In genomic region chrX:42033111-42033693, GRCm38 (mm10) we compare ENCODE assay signal across 8 mouse cellular contexts. TPM values are rescaled to one million over a fixed set of nuclear protein-coding genes. Genes with fewer than 3 reads are reported as not detected.
A peak's percentile ranks its signal among the peaks of the same experiment; 100 is the strongest.
DNase-seq lines count a peak whose midpoint lies in the region; ATAC-seq and TF ChIP-seq lines count a peak whose summit lies in the region.

No protein-coding gene starts in this region.

- H3K9me3 ChIP-seq in heart, embryonic 11.5 days (replicated peaks; ENCODE audit: control insufficient read depth, low read length): no peaks in the 10 kb centered on the region
- H3K9me3 ChIP-seq in liver, embryonic 14.5 days (ENCODE audit: control insufficient read depth, low read length): no peaks in the 10 kb centered on the region
- no peaks in the 10 kb centered on the region for H3K9me3 ChIP-seq in neural tube, embryonic 13.5 days

- H3K9ac ChIP-seq in heart, embryonic 11.5 days (ENCODE audit: low read depth, low read length): 0 out of 2 replicates have a peak overlapping the region, but pooled peaks have one; percentile 34
- H3K9ac ChIP-seq in liver, embryonic 14.5 days (replicated peaks): no peak overlapping the region; the same call in 1 of the 2 replicates
- no peak overlapping the region for H3K9ac ChIP-seq in neural tube, embryonic 13.5 days

- ATAC-seq in erythroblast, adult 5-6 weeks (replicated peaks; ENCODE audit: low FRiP score, poor library complexity, severe bottlenecking): peak; percentile 98
- ATAC-seq in heart, embryonic 11.5 days (replicated peaks; ENCODE audit: insufficient number of reproducible peaks, low FRiP score, low TSS enrichment): no peak; the same call in 1 of the 2 replicates
- peak; percentile 74 for ATAC-seq in liver, embryonic 14.5 days (ENCODE audit: insufficient read depth)
- ATAC-seq in neural tube, embryonic 13.5 days (ENCODE audit: low read depth): 0 out of 2 replicates have a peak, but pooled peaks have one; percentile 59

- H3K4me1 ChIP-seq in bone marrow, adult 2 months (ENCODE audit: control insufficient read depth, insufficient read depth, low read length): no peaks in the 10 kb centered on the region
- H3K4me1 ChIP-seq in heart, embryonic 11.5 days (ENCODE audit: control insufficient read depth, insufficient read depth, low read length): no peaks in the 10 kb centered on the region
- no peaks in the 10 kb centered on the region for H3K4me1 ChIP-seq in liver, embryonic 14.5 days (replicated peaks; ENCODE audit: control insufficient read depth in 2 of 2, insufficient read depth in 2 of 2, low read length in 1 of 2)
- no peaks in the 10 kb centered on the region for H3K4me1 ChIP-seq in neural tube, embryonic 13.5 days (replicated peaks)

- TF ChIP-seq POLR2A in bone marrow, adult 2 months (IDR thresholded peaks at IDR 0.05; ENCODE audit: borderline replicate concordance, control insufficient read depth, low read depth, low read length): no peak

- H3K27me3 ChIP-seq in heart, embryonic 11.5 days (ENCODE audit: control insufficient read depth, insufficient read depth, low read length): no peaks in the 10 kb centered on the region
- no peaks in the 10 kb centered on the region for H3K27me3 ChIP-seq in liver, embryonic 14.5 days (ENCODE audit: control insufficient read depth, insufficient read depth, low read length)
- no peaks in the 10 kb centered on the region for H3K27me3 ChIP-seq in neural tube, embryonic 13.5 days

- WGBS in bone marrow, adult 2 months: 40% methylated on average over 8 of the region's 8 CpGs
- 35% methylated on average over 8 of the region's 8 CpGs for WGBS in heart, embryonic 11.5 days (ENCODE audit: insufficient replicate concordance)
- 34% methylated on average over 8 of the region's 8 CpGs for WGBS in liver, embryonic 14.5 days (ENCODE audit: insufficient replicate concordance)
- WGBS in neural tube, embryonic 13.5 days: 34% methylated on average over 8 of the region's 8 CpGs

- peak; percentile 59 for DNase-seq in CD4-positive helper T cell, adult 2 months (ENCODE audit: low read depth, low spot score)
- DNase-seq in kidney, postnatal 25 days: peak; percentile 77 to 81
- DNase-seq in liver, embryonic 14.5 days (ENCODE audit: low read depth in 3 of 3, low spot score in 3 of 3): peak in 1 of 3 experiments; percentile 53
- DNase-seq in testis, postnatal 14 days (ENCODE audit: low spot score): peak; percentile 50

- no peak for TF ChIP-seq EP300 in liver, embryonic 14.5 days (IDR thresholded peaks at IDR 0.05; ENCODE audit: low read depth)

- no peak overlapping the region for H3K4me2 ChIP-seq in heart, embryonic 11.5 days
- H3K4me2 ChIP-seq in liver, embryonic 14.5 days (ENCODE audit: low read depth): peak overlapping the region; percentile 24; the same call in 1 of the 2 replicates
- H3K4me2 ChIP-seq in neural tube, embryonic 13.5 days: no peak overlapping the region

- H3K4me3 ChIP-seq in bone marrow, adult 2 months (replicated peaks; ENCODE audit: control insufficient read depth, low read depth, low read length): no peak overlapping the region
- H3K4me3 ChIP-seq in heart, embryonic 11.5 days (ENCODE audit: low read depth, low read length): no peak overlapping the region
- no peak overlapping the region for H3K4me3 ChIP-seq in liver, embryonic 14.5 days (ENCODE audit: insufficient read depth in 1 of 2, low read depth in 2 of 2, low read length in 2 of 2)
- H3K4me3 ChIP-seq in neural tube, embryonic 13.5 days: no peak overlapping the region

- no peaks in the 10 kb centered on the region for H3K36me3 ChIP-seq in heart, embryonic 11.5 days (ENCODE audit: control insufficient read depth, insufficient read depth, low read length)
- no peaks in the 10 kb centered on the region for H3K36me3 ChIP-seq in liver, embryonic 14.5 days (replicated peaks; ENCODE audit: control insufficient read depth, insufficient read depth, low read depth)
- H3K36me3 ChIP-seq in neural tube, embryonic 13.5 days: no peaks in the 10 kb centered on the region

- peak; percentile 76 for TF ChIP-seq CTCF in bone marrow, adult 2 months (IDR thresholded peaks at IDR 0.05; ENCODE audit: control insufficient read depth, insufficient read depth, low read length)
- peak; percentile 93 for TF ChIP-seq CTCF in liver, embryonic 14.5 days (IDR thresholded peaks at IDR 0.05; ENCODE audit: low read depth)

- no peak overlapping the region for H3K27ac ChIP-seq in bone marrow, adult 2 months (ENCODE audit: control insufficient read depth, insufficient read depth, low read depth, low read length, poor library complexity)
- no peak overlapping the region for H3K27ac ChIP-seq in heart, embryonic 11.5 days (ENCODE audit: low read depth, low read length)
- H3K27ac ChIP-seq in liver, embryonic 14.5 days: no peak overlapping the region
- no peak overlapping the region for H3K27ac ChIP-seq in neural tube, embryonic 13.5 days (replicated peaks)

RNA-seq across cellular contexts. Expression of gene Xiap, which starts 26.3 kb away (rescaled TPM):
- polyA plus RNA-seq in bone marrow, adult 2 months (2011; ENCODE audit: insufficient read depth, insufficient read length, low replicate concordance, missing spikeins): 12.9 and 16.5 TPM in 2 replicates
- 24.2 and 26.3 TPM in 2 replicates for total RNA-seq in erythroblast, adult 5-6 weeks (2015; ENCODE audit: low replicate concordance)
- 23.9 and 33.6 TPM in 2 replicates for total RNA-seq in erythroblast, adult 5-6 weeks (2017; ENCODE audit: low replicate concordance)
- 13.1 and 14.6 TPM in 2 replicates for polyA plus RNA-seq in heart, embryonic 11.5 days (2014; fragmentation: Nextera tagmentation; extraction: Ambion mirVana)
- polyA plus RNA-seq in liver, embryonic 14.5 days (2012; rRNA removed): 7.4 and 10.9 TPM in 2 replicates
- 5.9 and 6.8 TPM in 2 replicates for polyA plus RNA-seq in liver, embryonic 14.5 days (2014; fragmentation: Nextera tagmentation; extraction: Ambion mirVana)
- polyA plus RNA-seq in neural tube, embryonic 13.5 days (2015; fragmentation: Nextera tagmentation; extraction: Ambion mirVana): 10.0 and 10.7 TPM in 2 replicates
